Mouse (Mus musculus): ENCODE results near the gene Gdap1l1. TPM values are rescaled to one million over a fixed set of nuclear protein-coding genes. Genes with fewer than 3 reads are reported as not detected.
A peak's percentile ranks its signal among the peaks of the same experiment; 100 is the strongest.

Gene Gdap1l1
- total and polyA plus RNA-seq, 3 experiments = 0.16 TPM; not detected in 2

DNA sequence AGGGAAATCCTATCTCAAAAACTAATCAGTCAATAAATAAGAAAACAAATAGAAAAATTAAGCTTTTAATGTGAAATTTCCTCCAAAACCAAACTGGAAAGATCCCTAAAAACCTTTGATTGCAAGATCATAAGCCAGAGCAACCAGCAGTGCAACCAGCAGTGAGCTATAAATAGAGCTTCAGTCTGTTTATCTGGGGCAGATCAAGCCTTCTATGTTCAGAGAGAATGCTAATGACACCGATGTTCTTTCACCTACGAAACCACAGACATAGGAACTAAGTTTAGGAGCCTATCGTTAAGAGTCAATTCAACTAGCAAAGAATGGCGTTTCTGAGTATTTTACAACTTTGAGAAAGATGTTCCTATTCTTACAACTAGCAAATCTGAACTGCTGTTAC is 26.4 kb upstream of the Gdap1l1 start:
- H3K4me3 ChIP-seq (ENCODE audit: low read depth, low read length) = no peak overlapping the region
- DNase-seq (ENCODE audit: low spot score) = no peak
- no peaks in the 10 kb centered on the region for H3K27me3 ChIP-seq (ENCODE audit: insufficient read depth, low read length)
- H3K4me1 ChIP-seq (ENCODE audit: insufficient read depth, low read depth, low read length) = peaks cover 9% of the 10 kb centered on the region
- no peaks in the 10 kb centered on the region for H3K9me3 ChIP-seq (replicated peaks)
- ATAC-seq (ENCODE audit: extremely low read depth, insufficient number of reproducible peaks, low FRiP score, poor library complexity, severe bottlenecking) = no peak
- H3K36me3 ChIP-seq (replicated peaks) = peaks cover 84% of the 10 kb centered on the region
- TF ChIP-seq GATA1 (IDR thresholded peaks at IDR 0.05; ENCODE audit: borderline replicate concordance, low read length) (no peak), CTCF (IDR thresholded peaks at IDR 0.05; ENCODE audit: low read depth, low read length) (no peak), TAL1 (conservative IDR thresholded peaks at IDR 0.05; ENCODE audit: low read depth, low read length) (no peak), GATA2 (IDR thresholded peaks at IDR 0.05; ENCODE audit: borderline replicate concordance, low read depth, low read length) (no peak), POLR2AphosphoS5 (IDR thresholded peaks at IDR 0.05; ENCODE audit: insufficient replicate concordance, low read depth, low read length) (no peak)

GRCm38 (mm10) chr2:163412419-163412818 is 25.9 kb upstream of the Gdap1l1 start:
- DNase-seq (ENCODE audit: low spot score) (no peak), ATAC-seq (ENCODE audit: extremely low read depth, insufficient number of reproducible peaks, low FRiP score, poor library complexity, severe bottlenecking) (no peak)
- Histone ChIP-seq H3K36me3 (replicated peaks) (peaks cover 81% of the 10 kb centered on the region), H3K4me3 (ENCODE audit: low read depth, low read length) (no peak overlapping the region), H3K9me3 (replicated peaks) (no peaks in the 10 kb centered on the region), H3K27me3 (ENCODE audit: insufficient read depth, low read length) (no peaks in the 10 kb centered on the region), H3K4me1 (ENCODE audit: insufficient read depth, low read depth, low read length) (peaks cover 14% of the 10 kb centered on the region)
- TF ChIP-seq GATA1 (IDR thresholded peaks at IDR 0.05; ENCODE audit: borderline replicate concordance, low read length) (no peak), GATA2 (IDR thresholded peaks at IDR 0.05; ENCODE audit: borderline replicate concordance, low read depth, low read length) (no peak), POLR2AphosphoS5 (IDR thresholded peaks at IDR 0.05; ENCODE audit: insufficient replicate concordance, low read depth, low read length) (no peak), CTCF (IDR thresholded peaks at IDR 0.05; ENCODE audit: low read depth, low read length) (no peak), TAL1 (conservative IDR thresholded peaks at IDR 0.05; ENCODE audit: low read depth, low read length) (no peak)

GRCm38 (mm10) chr2:163412846-163413590 is 25.3 kb upstream of the Gdap1l1 start:
- DNase-seq (ENCODE audit: low spot score) = no peak
- no peak overlapping the region for H3K4me3 ChIP-seq (ENCODE audit: low read depth, low read length)
- peaks cover 20% of the 10 kb centered on the region for H3K4me1 ChIP-seq (ENCODE audit: insufficient read depth, low read depth, low read length)
- H3K27me3 ChIP-seq (ENCODE audit: insufficient read depth, low read length) = no peaks in the 10 kb centered on the region
- no peak for ATAC-seq (ENCODE audit: extremely low read depth, insufficient number of reproducible peaks, low FRiP score, poor library complexity, severe bottlenecking)
- no peaks in the 10 kb centered on the region for H3K9me3 ChIP-seq (replicated peaks)
- H3K36me3 ChIP-seq (replicated peaks) = peaks cover 75% of the 10 kb centered on the region
- no peak for TF ChIP-seq TAL1 (conservative IDR thresholded peaks at IDR 0.05; ENCODE audit: low read depth, low read length)
- TF ChIP-seq GATA2 (IDR thresholded peaks at IDR 0.05; ENCODE audit: borderline replicate concordance, low read depth, low read length) = no peak
- no peak for TF ChIP-seq GATA1 (IDR thresholded peaks at IDR 0.05; ENCODE audit: borderline replicate concordance, low read length)
- TF ChIP-seq CTCF (IDR thresholded peaks at IDR 0.05; ENCODE audit: low read depth, low read length) = no peak
- no peak for TF ChIP-seq POLR2AphosphoS5 (IDR thresholded peaks at IDR 0.05; ENCODE audit: insufficient replicate concordance, low read depth, low read length)

DNA sequence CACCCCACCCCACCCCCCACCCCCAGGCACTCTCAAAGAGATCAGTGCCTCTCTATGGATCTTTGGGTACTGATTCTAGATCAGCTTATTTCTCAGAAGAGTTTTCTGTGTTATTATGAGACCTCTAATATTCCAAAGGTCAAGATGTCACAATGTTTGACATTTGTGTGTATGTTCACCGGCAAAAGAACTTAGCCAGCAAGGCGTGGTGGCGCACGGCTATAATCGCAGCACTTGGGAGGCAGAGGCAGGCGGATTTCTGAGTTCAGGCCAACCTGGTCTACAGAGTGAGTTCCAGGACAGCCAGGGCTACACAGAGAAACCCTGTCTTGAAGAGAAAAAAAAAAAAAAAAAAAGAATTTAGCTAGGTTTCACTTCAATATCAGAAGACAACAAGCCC is 21.2 kb upstream of the Gdap1l1 start:
- TF ChIP-seq GATA2 (IDR thresholded peaks at IDR 0.05; ENCODE audit: borderline replicate concordance, low read depth, low read length) (no peak), POLR2AphosphoS5 (IDR thresholded peaks at IDR 0.05; ENCODE audit: insufficient replicate concordance, low read depth, low read length) (no peak), TAL1 (conservative IDR thresholded peaks at IDR 0.05; ENCODE audit: low read depth, low read length) (no peak), CTCF (IDR thresholded peaks at IDR 0.05; ENCODE audit: low read depth, low read length) (no peak), GATA1 (IDR thresholded peaks at IDR 0.05; ENCODE audit: borderline replicate concordance, low read length) (no peak)
- H3K36me3 ChIP-seq (replicated peaks) = peaks cover 42% of the 10 kb centered on the region
- peaks cover 34% of the 10 kb centered on the region for H3K4me1 ChIP-seq (ENCODE audit: insufficient read depth, low read depth, low read length)
- ATAC-seq (ENCODE audit: extremely low read depth, insufficient number of reproducible peaks, low FRiP score, poor library complexity, severe bottlenecking) (no peak), DNase-seq (ENCODE audit: low spot score) (no peak)
- no peak overlapping the region; the same call in 1 of the 2 replicates for H3K4me3 ChIP-seq (ENCODE audit: low read depth, low read length)
- H3K27me3 ChIP-seq (ENCODE audit: insufficient read depth, low read length) = no peaks in the 10 kb centered on the region
- no peaks in the 10 kb centered on the region for H3K9me3 ChIP-seq (replicated peaks)

DNA sequence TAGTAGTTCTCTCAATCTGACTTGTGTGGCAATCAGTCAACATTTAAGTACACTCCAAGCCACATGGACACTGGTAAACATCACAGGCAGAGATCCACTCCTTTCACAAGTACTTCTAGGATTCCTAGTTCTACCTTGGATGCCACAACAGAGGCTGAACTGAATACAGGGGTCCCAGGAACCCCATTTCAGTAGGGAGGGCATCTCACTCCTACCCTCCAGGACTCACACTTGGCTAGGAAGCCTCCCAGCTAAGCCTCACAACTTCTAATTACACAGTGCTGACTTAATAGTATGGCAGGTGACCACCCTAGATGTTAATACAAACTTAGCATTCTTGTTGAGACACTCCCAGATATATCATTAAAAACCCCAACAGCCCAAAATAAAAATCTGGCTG is 20.4 kb upstream of the Gdap1l1 start:
- no peak for TF ChIP-seq TAL1 (conservative IDR thresholded peaks at IDR 0.05; ENCODE audit: low read depth, low read length)
- no peak for TF ChIP-seq GATA2 (IDR thresholded peaks at IDR 0.05; ENCODE audit: borderline replicate concordance, low read depth, low read length)
- TF ChIP-seq CTCF (IDR thresholded peaks at IDR 0.05; ENCODE audit: low read depth, low read length) = no peak
- TF ChIP-seq POLR2AphosphoS5 (IDR thresholded peaks at IDR 0.05; ENCODE audit: insufficient replicate concordance, low read depth, low read length) = no peak
- TF ChIP-seq GATA1 (IDR thresholded peaks at IDR 0.05; ENCODE audit: borderline replicate concordance, low read length) = no peak
- ATAC-seq (ENCODE audit: extremely low read depth, insufficient number of reproducible peaks, low FRiP score, poor library complexity, severe bottlenecking) (no peak), DNase-seq (ENCODE audit: low spot score) (no peak)

DNA sequence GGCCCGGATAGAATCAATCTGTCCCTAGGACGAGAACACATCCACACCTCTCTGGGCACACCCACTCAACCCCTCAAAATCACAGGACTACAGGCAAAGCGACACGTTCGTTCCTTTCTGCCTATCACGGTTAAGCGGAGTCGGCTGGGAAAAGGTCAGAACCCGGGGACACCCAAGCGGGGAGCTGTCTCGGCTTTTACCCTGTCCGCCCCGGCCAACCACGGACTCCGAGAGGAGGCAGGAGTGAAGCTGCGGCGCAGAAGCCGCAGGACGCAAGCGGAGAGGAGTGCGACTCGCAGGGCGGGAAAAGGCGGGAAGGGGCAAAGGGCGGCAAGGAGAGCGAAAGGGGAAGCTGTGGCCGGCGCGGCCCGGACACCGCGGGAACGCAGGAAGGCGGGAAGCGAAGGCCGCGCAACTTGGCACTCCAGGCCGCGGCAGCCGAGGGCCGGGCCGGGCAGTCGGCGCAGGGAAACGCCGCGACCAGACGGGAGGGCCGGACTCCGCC is 19.4 kb upstream of the Gdap1l1 start:
- Histone ChIP-seq H3K4me1 (ENCODE audit: insufficient read depth, low read depth, low read length) (peaks cover 28% of the 10 kb centered on the region), H3K36me3 (replicated peaks) (peaks cover 43% of the 10 kb centered on the region), H3K27me3 (ENCODE audit: insufficient read depth, low read length) (no peaks in the 10 kb centered on the region), H3K9me3 (replicated peaks) (no peaks in the 10 kb centered on the region), H3K4me3 (ENCODE audit: low read depth, low read length) (peak overlapping the region; percentile 97)
- DNase-seq (ENCODE audit: low spot score) (peak; percentile 48), ATAC-seq (ENCODE audit: extremely low read depth, insufficient number of reproducible peaks, low FRiP score, poor library complexity, severe bottlenecking) (no peak)
- TF ChIP-seq GATA2 (IDR thresholded peaks at IDR 0.05; ENCODE audit: borderline replicate concordance, low read depth, low read length) (no peak), POLR2AphosphoS5 (IDR thresholded peaks at IDR 0.05; ENCODE audit: insufficient replicate concordance, low read depth, low read length) (no peak), GATA1 (IDR thresholded peaks at IDR 0.05; ENCODE audit: borderline replicate concordance, low read length) (no peak)

More for the DNA sequence above, 20.4 kb upstream of the Gdap1l1 start:
- Histone ChIP-seq H3K9me3 (replicated peaks) (no peaks in the 10 kb centered on the region), H3K36me3 (replicated peaks) (peaks cover 41% of the 10 kb centered on the region), H3K27me3 (ENCODE audit: insufficient read depth, low read length) (no peaks in the 10 kb centered on the region), H3K4me1 (ENCODE audit: insufficient read depth, low read depth, low read length) (peaks cover 29% of the 10 kb centered on the region), H3K4me3 (ENCODE audit: low read depth, low read length) (peak overlapping the region; percentile 97)
